Mouse (Mus musculus) bone marrow macrophage, adult 2 months (primary cell): Measurements from ENCODE around the gene Ubxn11.

Experiments
- CTCF ChIP-seq: IDR thresholded peaks from 2 replicates; pipeline ENCODE4 v1.5.1; 2012; ENCODE audit warnings: low read depth, mild to moderate bottlenecking, low read length, moderate library complexity
- POLR2A ChIP-seq: IDR thresholded peaks from 2 replicates; pipeline ENCODE4 v1.6.1; 2012; ENCODE audit warnings: mild to moderate bottlenecking, low read depth, low read length, borderline replicate concordance

- TF ChIP-seq POLR2A (no peak), CTCF (no peak)
These were observed 2.1 kb upstream of the Ubxn11 start for GRCm38 (mm10) chr4:134100245-134100644.
